Mouse (Mus musculus): Measurements from ENCODE around the gene Chkb.
A peak's percentile ranks its signal among the peaks of the same experiment; 100 is the strongest.

- peak; percentile 22 for TF ChIP-seq CTCF (IDR thresholded peaks at IDR 0.05; ENCODE audit: low read depth)
- no peak for TF ChIP-seq EP300 (IDR thresholded peaks at IDR 0.05; ENCODE audit: low read depth)
Observed at GRCm38 (mm10) chr15:89430341-89430740, 633 bp upstream of the Chkb start.

All from liver, postnatal 0 days (tissue).